Mouse (Mus musculus): ENCODE measurements around the gene Tmem106c.

GRCm38 (mm10) chr15:97992712-97993286, 28.8 kb downstream of the Tmem106c start:
- TF ChIP-seq CTCF (IDR thresholded peaks at IDR 0.05; ENCODE audit: low read depth) (no peak), EP300 (IDR thresholded peaks at IDR 0.05; ENCODE audit: low read depth) (no peak)

Measured in liver, postnatal 0 days (tissue).